In the genomic region with DNA sequence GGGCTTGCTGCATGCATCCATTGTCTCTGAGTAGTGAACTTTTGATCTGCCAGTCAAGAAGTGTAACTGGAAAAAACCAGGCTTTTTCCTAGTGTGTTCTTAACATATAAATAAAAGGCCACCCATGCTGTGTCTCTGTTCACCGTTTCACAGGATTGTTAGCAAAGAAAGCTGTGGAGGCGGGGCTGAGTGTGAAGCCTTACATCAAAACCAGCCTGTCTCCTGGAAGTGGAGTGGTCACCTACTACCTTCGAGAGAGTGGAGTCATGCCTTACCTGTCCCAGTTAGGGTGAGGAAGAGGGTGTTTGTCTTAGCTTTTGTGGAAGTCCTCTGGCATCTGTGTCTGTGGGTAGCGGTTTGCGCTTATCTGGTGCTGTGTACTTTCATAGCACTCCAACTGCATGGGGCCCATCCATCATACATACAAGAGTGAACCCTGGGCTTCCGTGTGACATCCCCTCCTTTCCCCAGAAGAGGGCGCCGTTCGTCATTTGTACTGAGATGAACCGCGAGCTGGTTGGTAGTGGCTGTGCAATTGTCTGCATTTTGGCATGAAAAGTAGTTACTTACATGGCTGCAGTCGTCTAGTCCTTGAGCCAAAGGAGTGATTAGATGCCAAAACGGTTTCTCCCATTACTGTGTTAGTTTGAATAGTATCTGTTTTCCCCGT, we compare ENCODE assay signal across 8 mouse cellular contexts. TPM values are rescaled to one million over a fixed set of nuclear protein-coding genes. Genes with fewer than 3 reads are reported as not detected.
DNase-seq lines count a peak whose midpoint lies in the region; ATAC-seq and TF ChIP-seq lines count a peak whose summit lies in the region.

No protein-coding gene starts in this region.

- no peaks in the 10 kb centered on the region for H3K27me3 ChIP-seq in C2C12 (ENCODE audit: control insufficient read depth, insufficient read depth, insufficient read length)
- no peaks in the 10 kb centered on the region for H3K27me3 ChIP-seq in heart, postnatal 0 days (ENCODE audit: control insufficient read depth, insufficient read depth, low read length)
- no peaks in the 10 kb centered on the region for H3K27me3 ChIP-seq in liver, embryonic 16.5 days (ENCODE audit: control insufficient read depth, insufficient read depth, low read depth, low read length)
- H3K27me3 ChIP-seq in neural tube, embryonic 14.5 days (ENCODE audit: control insufficient read depth, insufficient read depth, low read length) = no peaks in the 10 kb centered on the region

- no peaks in the 10 kb centered on the region for H3K9me3 ChIP-seq in heart, postnatal 0 days (replicated peaks; ENCODE audit: control insufficient read depth, low read length)
- no peaks in the 10 kb centered on the region for H3K9me3 ChIP-seq in liver, embryonic 16.5 days (replicated peaks; ENCODE audit: control insufficient read depth, low read length)
- no peaks in the 10 kb centered on the region for H3K9me3 ChIP-seq in neural tube, embryonic 14.5 days (ENCODE audit: control insufficient read depth, low read length)

- peak; percentile 66 for ATAC-seq in heart, postnatal 0 days (ENCODE audit: insufficient read depth, low read depth)
- peak; percentile 31; the same call in 1 of the 2 replicates for ATAC-seq in liver, embryonic 16.5 days (ENCODE audit: low read depth)
- peak; percentile 66; the same call in 1 of the 2 replicates for ATAC-seq in neural tube, embryonic 14.5 days (ENCODE audit: low read depth)

- no peaks in the 10 kb centered on the region for H3K79me3 ChIP-seq in C2C12 (ENCODE audit: low read depth)

- 45% methylated on average over 14 of the region's 14 CpGs for WGBS in heart, postnatal 0 days
- WGBS in liver, embryonic 16.5 days (ENCODE audit: insufficient replicate concordance) = 25% methylated on average over 14 of the region's 14 CpGs
- 51% methylated on average over 14 of the region's 14 CpGs for WGBS in neural tube, embryonic 14.5 days

- TF ChIP-seq CTCF in C2C12 (IDR thresholded peaks at IDR 0.05; ENCODE audit: control insufficient read depth, insufficient read depth, insufficient read length) = peak; percentile 34
- peak; percentile 69 for TF ChIP-seq CTCF in heart, postnatal 0 days (IDR thresholded peaks at IDR 0.05; ENCODE audit: low read depth)

- H3K4me3 ChIP-seq in C2C12 (ENCODE audit: insufficient read depth, poor library complexity, severe bottlenecking) = no peak overlapping the region
- no peak overlapping the region for H3K4me3 ChIP-seq in heart, postnatal 0 days (ENCODE audit: low read depth, low read length)
- H3K4me3 ChIP-seq in liver, embryonic 16.5 days (ENCODE audit: low read depth, low read length) = no peak overlapping the region
- no peak overlapping the region for H3K4me3 ChIP-seq in neural tube, embryonic 14.5 days (ENCODE audit: low read depth, low read length)

- H3K27ac ChIP-seq in heart, postnatal 0 days (ENCODE audit: low read depth) = no peak overlapping the region
- H3K27ac ChIP-seq in liver, embryonic 16.5 days (ENCODE audit: low read length) = no peak overlapping the region
- no peak overlapping the region for H3K27ac ChIP-seq in neural tube, embryonic 14.5 days (ENCODE audit: low read depth, low read length)

- H3K4me1 ChIP-seq in heart, postnatal 0 days (ENCODE audit: control insufficient read depth, insufficient read depth) = no peaks in the 10 kb centered on the region
- H3K4me1 ChIP-seq in liver, embryonic 16.5 days (ENCODE audit: control insufficient read depth, low read depth, low read length) = no peaks in the 10 kb centered on the region; the same call in none of the 2 replicates
- H3K4me1 ChIP-seq in neural tube, embryonic 14.5 days (ENCODE audit: control insufficient read depth, insufficient read depth, low read length) = no peaks in the 10 kb centered on the region

- TF ChIP-seq EP300 in heart, postnatal 0 days (IDR thresholded peaks at IDR 0.05; ENCODE audit: low read depth) = no peak

- peak; percentile 63 to 91 for DNase-seq in adrenal gland, adult (ENCODE audit: inconsistent age in 2 of 2, low spot score in 1 of 2)
- peak; percentile 80 for DNase-seq in embryo, embryonic 10 days (ENCODE audit: low spot score)
- DNase-seq in heart, postnatal 0 days (ENCODE audit: low spot score) = peak; percentile 36
- DNase-seq in kidney, postnatal 36 days = peak; percentile 76 to 85
- DNase-seq in testis, postnatal 14 days (ENCODE audit: low spot score) = peak; percentile 19

- no peaks in the 10 kb centered on the region for H3K79me2 ChIP-seq in C2C12 (ENCODE audit: control insufficient read depth, insufficient read depth)

- no peak overlapping the region for H3K4me2 ChIP-seq in heart, postnatal 0 days (ENCODE audit: low read depth, low read length)
- no peak overlapping the region for H3K4me2 ChIP-seq in liver, embryonic 16.5 days (ENCODE audit: low read depth, low read length)
- H3K4me2 ChIP-seq in neural tube, embryonic 14.5 days (ENCODE audit: low read depth, low read length) = no peak overlapping the region

- H3K9ac ChIP-seq in heart, postnatal 0 days (replicated peaks; ENCODE audit: low read depth, low read length) = no peak overlapping the region
- H3K9ac ChIP-seq in liver, embryonic 16.5 days (ENCODE audit: low read depth, low read length) = no peak overlapping the region
- no peak overlapping the region for H3K9ac ChIP-seq in neural tube, embryonic 14.5 days (replicated peaks; ENCODE audit: low read depth, low read length)

- peaks cover 67% of the 10 kb centered on the region for H3K36me3 ChIP-seq in C2C12 (ENCODE audit: control insufficient read depth, insufficient read depth)
- H3K36me3 ChIP-seq in heart, postnatal 0 days (replicated peaks; ENCODE audit: control insufficient read depth, insufficient read depth, low read length) = peaks cover 96% of the 10 kb centered on the region
- H3K36me3 ChIP-seq in liver, embryonic 16.5 days (ENCODE audit: control insufficient read depth, insufficient read depth) = peaks cover 16% of the 10 kb centered on the region
- H3K36me3 ChIP-seq in neural tube, embryonic 14.5 days (ENCODE audit: control insufficient read depth, insufficient read depth, low read length) = peaks cover 57% of the 10 kb centered on the region

- H3ac ChIP-seq in C2C12 (ENCODE audit: control insufficient read depth, insufficient read length, low read depth) = no peak overlapping the region

TF ChIP-seq in C2C12, 6 proteins besides CTCF, POLR2A, EP300 and RAD21:
- TF ChIP-seq FOSL1 (IDR thresholded peaks at IDR 0.05; ENCODE audit: insufficient read depth, low read length, poor library complexity, severe bottlenecking) (no peak), MYOG (IDR thresholded peaks at IDR 0.05; ENCODE audit: control insufficient read depth, extremely low read depth, insufficient read length) (no peak), MYOD1 (IDR thresholded peaks at IDR 0.05; ENCODE audit: control insufficient read depth, insufficient read length, low read depth) (no peak), CEBPB (IDR thresholded peaks at IDR 0.05; ENCODE audit: low read depth) (no peak), MAX (IDR thresholded peaks at IDR 0.05) (no peak), USF1 (IDR thresholded peaks at IDR 0.05; ENCODE audit: low read depth) (no peak)

RNA-seq across cellular contexts. Expression of gene Aco1, which starts 39.9 kb away (rescaled TPM):
- 32.6 TPM for polyA plus RNA-seq in C2C12 (2012; fragmentation: generic; extraction: Trizol)
- total RNA-seq in heart, postnatal 0 days (2014; rRNA removed; ENCODE audit: low replicate concordance) = 42.6 and 51.0 TPM in 2 replicates
- polyA plus RNA-seq in heart, postnatal 0 days (2015; fragmentation: Nextera tagmentation; extraction: Ambion mirVana) = 26.7 and 28.0 TPM in 2 replicates
- 51.3 and 59.9 TPM in 2 replicates for polyA plus RNA-seq in liver, embryonic 16.5 days (2015; fragmentation: Nextera tagmentation; extraction: Ambion mirVana)
- polyA plus RNA-seq in neural tube, embryonic 14.5 days (2014; fragmentation: Nextera tagmentation; extraction: Ambion mirVana) = 41.8 and 48.3 TPM in 2 replicates

RNA-seq across cellular contexts. Expression of gene Ddx58, which starts 56.8 kb away (rescaled TPM):
- polyA plus RNA-seq in C2C12 (2012; fragmentation: generic; extraction: Trizol) = 1.4 TPM
- 16.0 and 17.5 TPM in 2 replicates for total RNA-seq in heart, postnatal 0 days (2014; rRNA removed; ENCODE audit: low replicate concordance)
- polyA plus RNA-seq in heart, postnatal 0 days (2015; fragmentation: Nextera tagmentation; extraction: Ambion mirVana) = 6.7 and 7.5 TPM in 2 replicates
- polyA plus RNA-seq in liver, embryonic 16.5 days (2015; fragmentation: Nextera tagmentation; extraction: Ambion mirVana) = 5.7 and 6.0 TPM in 2 replicates
- 3.3 and 3.7 TPM in 2 replicates for polyA plus RNA-seq in neural tube, embryonic 14.5 days (2014; fragmentation: Nextera tagmentation; extraction: Ambion mirVana)

Comparison
In these comparisons a context has a peak if more than half of its experiments do, and no peak if none do; other contexts are left out.
1. DNase-seq: peak in every context shown above with its lines; median percentile 80 in kidney, postnatal 36 days; 80 in embryo, embryonic 10 days; 77 in adrenal gland, adult; 36 in heart, postnatal 0 days; 19 in testis, postnatal 14 days.